Mouse (Mus musculus) bone marrow, adult 2 months (tissue): ENCODE data around the gene Fcamr.

ENCODE experiments used
- CTCF ChIP-seq: fragments of 200-500 bp; IDR thresholded peaks from 2 replicates; pipeline ENCODE4 v1.5.1; 2011; ENCODE audit warnings: low read length, control low read depth; ENCODE audit not compliant: control insufficient read depth, insufficient read depth
- POLR2A ChIP-seq: fragments of 200-500 bp; IDR thresholded peaks from 2 replicates; pipeline ENCODE4 v1.6.1; 2011; ENCODE audit warnings: low read depth, mild to moderate bottlenecking, control low read depth, low read length, borderline replicate concordance; ENCODE audit not compliant: control insufficient read depth

DNA sequence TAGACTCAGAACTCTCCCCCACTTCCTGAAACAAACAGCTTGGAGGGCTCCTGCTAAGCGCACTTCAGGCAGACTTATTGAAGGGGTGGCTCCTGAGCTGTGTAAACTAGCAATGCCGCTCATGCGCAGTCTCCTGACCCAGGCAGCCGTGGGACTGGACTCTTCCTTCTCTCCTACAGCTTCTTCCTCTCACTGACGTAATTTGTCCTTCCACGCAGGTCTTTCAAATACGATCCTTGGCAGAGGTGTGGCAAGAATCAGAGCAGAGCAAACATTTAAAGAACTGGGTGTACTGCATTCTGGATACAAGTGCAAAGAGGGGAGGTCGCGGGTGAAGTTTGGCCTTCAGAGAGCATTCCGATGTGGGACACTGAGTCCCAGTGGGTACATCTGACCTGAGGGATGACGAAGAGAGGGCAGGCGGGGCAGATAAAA lies 36.7 kb upstream of the Fcamr start:
- TF ChIP-seq CTCF = no peak
- TF ChIP-seq POLR2A = no peak
